Mouse (Mus musculus) ES-Bruce4 (cell line): ENCODE measurements around the gene Ss18l1.

Experiments used
- CTCF ChIP-seq: IDR thresholded peaks from one replicate; pipeline ENCODE4 v1.8.1; 2011; ENCODE audit warnings: low read depth, low read length
- POLR2A ChIP-seq: IDR thresholded peaks from one replicate; pipeline ENCODE4 v1.8.1; 2011; ENCODE audit warnings: low read length; ENCODE audit not compliant: insufficient read depth

DNA sequence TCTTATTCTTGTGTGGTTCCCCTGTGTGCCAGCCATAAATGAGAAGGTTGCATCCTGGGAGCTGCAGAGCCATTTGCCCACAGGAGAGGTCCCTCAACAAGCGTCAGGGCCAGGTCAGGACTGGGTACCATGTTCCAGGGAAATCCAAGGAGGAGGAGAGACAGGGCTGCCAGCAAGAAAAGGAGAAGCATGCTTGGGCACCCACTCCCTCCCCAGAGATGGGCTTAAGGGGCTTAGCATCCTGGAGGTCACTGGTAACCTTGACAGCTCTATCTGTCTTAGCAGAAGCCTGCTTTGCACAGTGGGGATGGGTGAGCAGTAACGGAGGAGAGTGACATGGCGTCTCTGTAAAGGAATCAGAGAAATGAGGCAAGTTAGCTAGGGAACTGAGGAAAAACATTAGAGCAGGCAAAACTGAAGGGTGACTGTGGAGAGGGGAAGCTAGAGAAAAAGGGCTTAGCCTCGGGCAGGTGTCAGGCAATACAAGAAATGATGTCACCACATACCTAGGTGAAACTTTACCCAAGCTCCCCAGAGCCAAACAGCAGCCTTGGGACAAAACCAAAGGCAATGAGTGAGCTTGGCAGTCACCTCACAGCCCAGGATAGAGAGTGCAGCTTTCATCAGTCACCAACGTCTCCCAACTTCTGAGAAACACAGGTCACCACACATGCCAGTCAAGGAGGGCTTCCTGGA, 36.5 kb upstream of the Ss18l1 start:
- TF ChIP-seq CTCF (no peak), POLR2A (no peak)
